Mouse (Mus musculus) stomach, embryonic 16.5 days (tissue): ENCODE results near the gene Cep290. TPM values are rescaled to one million over a fixed set of nuclear protein-coding genes. Genes with fewer than 3 reads are reported as not detected.

Source experiments
- ATAC-seq: fragments of 200-750 bp; cut with Nextera tagmentation; 2 replicates; pipeline ENCODE4 v1.8.0; 2017; ENCODE audit warnings: moderate number of reproducible peaks, moderate TSS enrichment; ENCODE audit not compliant: insufficient read depth, low FRiP score
- H3K27ac ChIP-seq: fragments of 300-500 bp; sonication (generic); 2 replicates; pipeline ENCODE4 v1.5.1; 2014; ENCODE audit warnings: low read length
- H3K27me3 ChIP-seq: fragments of 300-500 bp; sonication (generic); 2 replicates; pipeline ENCODE4 v1.6.1; 2014; ENCODE audit warnings: low read length, control low read depth, mixed read lengths; ENCODE audit not compliant: control insufficient read depth, insufficient read depth
- H3K36me3 ChIP-seq: fragments of 300-500 bp; sonication (generic); 2 replicates; pipeline ENCODE4 v1.6.1; 2014; ENCODE audit warnings: low read length; ENCODE audit not compliant: control insufficient read depth, insufficient read depth
- H3K4me1 ChIP-seq: fragments of 300-500 bp; sonication (generic); 2 replicates; pipeline ENCODE4 v1.6.1; 2014; ENCODE audit warnings: low read length, control low read depth, mixed read lengths; ENCODE audit not compliant: control insufficient read depth, insufficient read depth
- H3K4me2 ChIP-seq: fragments of 300-500 bp; sonication (generic); 2 replicates; pipeline ENCODE4 v1.6.1; 2014; ENCODE audit warnings: low read depth, low read length, mixed read lengths
- H3K4me3 ChIP-seq: fragments of 300-500 bp; sonication (generic); replicated peaks from 2 replicates; pipeline ENCODE4 v1.5.1; 2014; ENCODE audit warnings: mild to moderate bottlenecking, low read length
- H3K9ac ChIP-seq: fragments of 300-500 bp; sonication (generic); 2 replicates; pipeline ENCODE4 v1.6.1; 2014; ENCODE audit warnings: low read length
- H3K9me3 ChIP-seq: fragments of 300-500 bp; sonication (generic); replicated peaks from 2 replicates; pipeline ENCODE4 v1.6.1; 2016; ENCODE audit warnings: low read length, control low read depth; ENCODE audit not compliant: control insufficient read depth
- WGBS: fragments of 180-500 bp; shearing (Covaris S2); extraction: QIAGEN DNeasy Blood & Tissue Kit; methylation state at CpG from one replicate; pipeline ENCODE4 v1.1.7; 2014; 5-methylcytosine and 5-hydroxymethylcytosine counted together
- polyA plus RNA-seq: library from polyadenylated mRNA; unstranded; fragments of >200 nt; fragmentation: Nextera tagmentation; extraction: Ambion mirVana; gene quantifications from 2 replicates; pipeline ENCODE4 v1.2.1, GENCODE M21; 2015

Cep290 gene
- polyA plus RNA-seq, 1 experiment from 2014 or later = 4.8 TPM

DNA sequence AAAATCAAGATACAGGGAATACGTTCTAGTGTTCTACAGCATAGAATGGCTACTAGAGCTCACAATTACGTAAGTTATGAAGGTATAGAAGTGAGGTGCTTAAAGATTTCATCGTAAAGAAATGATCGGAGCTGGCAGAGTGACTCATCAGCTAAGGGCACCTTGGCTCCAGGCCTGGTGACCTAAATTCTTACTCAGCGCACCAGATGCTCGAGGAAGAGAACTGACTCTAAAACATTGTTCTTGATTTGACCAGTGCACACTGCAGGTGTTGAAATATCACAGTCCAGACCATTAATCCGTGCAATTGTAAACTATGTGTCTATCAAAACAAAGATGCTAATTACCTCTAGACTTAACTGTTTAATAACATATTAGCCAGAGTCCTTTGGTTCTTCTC is 132.1 kb downstream of the Cep290 start:
- no peaks in the 10 kb centered on the region for H3K4me1 ChIP-seq
- no peak overlapping the region for H3K9ac ChIP-seq
- no peak for ATAC-seq
- no peaks in the 10 kb centered on the region for H3K27me3 ChIP-seq
- no peaks in the 10 kb centered on the region for H3K36me3 ChIP-seq
- no peak overlapping the region for H3K4me3 ChIP-seq
- no peak overlapping the region for H3K4me2 ChIP-seq
- 73% methylated on average over 7 of the region's 7 CpGs for WGBS
- no peak overlapping the region for H3K27ac ChIP-seq
- no peaks in the 10 kb centered on the region for H3K9me3 ChIP-seq

DNA sequence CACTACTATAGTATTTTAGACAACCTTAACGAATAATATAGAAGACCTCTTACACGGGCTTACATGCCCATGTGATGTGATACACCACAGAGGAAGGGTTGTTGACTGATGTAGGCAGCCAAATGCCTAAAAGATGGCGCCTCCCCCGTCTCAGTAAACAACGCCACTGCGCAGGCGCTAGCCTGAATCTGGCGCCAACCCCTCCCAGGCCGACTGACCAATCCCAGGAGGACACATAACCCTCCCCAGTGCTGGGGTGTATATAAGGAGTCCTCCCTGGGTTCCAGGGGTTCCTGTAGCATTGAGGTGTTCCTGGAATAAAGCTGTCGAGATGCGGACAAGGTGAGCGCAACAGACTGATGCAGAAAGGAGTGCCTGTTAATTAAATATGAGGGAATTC is 132.7 kb downstream of the Cep290 start:
- no peak overlapping the region for H3K9ac ChIP-seq
- H3K4me1 ChIP-seq = no peaks in the 10 kb centered on the region
- no peaks in the 10 kb centered on the region for H3K9me3 ChIP-seq
- H3K4me3 ChIP-seq = no peak overlapping the region
- no peak overlapping the region for H3K27ac ChIP-seq
- no peak for ATAC-seq
- no peak overlapping the region for H3K4me2 ChIP-seq
- WGBS = 92% methylated on average over 12 of the region's 12 CpGs
- H3K36me3 ChIP-seq = no peaks in the 10 kb centered on the region
- no peaks in the 10 kb centered on the region for H3K27me3 ChIP-seq

DNA sequence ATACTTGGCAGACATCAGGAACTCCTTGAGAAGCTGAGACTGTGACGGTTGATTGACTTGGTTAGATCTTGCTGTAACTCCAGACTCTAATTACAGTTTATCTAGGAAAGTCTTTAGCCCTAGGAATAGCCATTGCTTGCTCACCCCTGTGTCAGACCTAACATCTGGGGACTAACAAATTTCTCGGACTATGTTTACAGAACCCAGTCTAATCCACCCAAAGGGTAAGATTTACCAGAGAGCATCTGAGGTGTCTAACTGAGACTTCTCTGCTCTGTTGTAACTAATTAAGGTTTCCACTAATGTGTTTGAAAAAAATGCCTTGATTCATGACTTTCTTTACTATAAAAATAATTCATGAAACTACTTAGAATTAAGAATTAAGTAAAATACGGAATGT is 135.1 kb downstream of the Cep290 start:
- Histone ChIP-seq H3K36me3 (no peaks in the 10 kb centered on the region), H3K27ac (no peak overlapping the region), H3K9ac (no peak overlapping the region), H3K9me3 (no peaks in the 10 kb centered on the region), H3K4me2 (no peak overlapping the region), H3K4me1 (no peaks in the 10 kb centered on the region), H3K27me3 (no peaks in the 10 kb centered on the region), H3K4me3 (no peak overlapping the region)
- ATAC-seq = no peak
- 58% methylated on average over 3 of the region's 3 CpGs for WGBS

Other genes starting within 250 kb of the Cep290 start
- gene Gm4301, start 151.9 kb upstream of the Cep290 start, polyA plus RNA-seq = not detected in 2 replicates
- gene Gm4302, start 146.7 kb upstream of the Cep290 start, polyA plus RNA-seq = not detected in 2 replicates
- not detected in 2 replicates for gene Gm4303, start 141.6 kb upstream of the Cep290 start, polyA plus RNA-seq
- gene Gm4305, start 136.5 kb upstream of the Cep290 start, polyA plus RNA-seq = not detected in 2 replicates
- not detected in 2 replicates for gene Gm4307, start 126.2 kb upstream of the Cep290 start, polyA plus RNA-seq
- gene Gm4312, start 105.0 kb upstream of the Cep290 start, polyA plus RNA-seq = not detected in 2 replicates
- 22.2 and 23.5 TPM in 2 replicates for gene Tmtc3, start 208 bp upstream of the Cep290 start, polyA plus RNA-seq
- 7.2 and 7.9 TPM in 2 replicates for gene 4930430F08Rik, start 102.9 kb downstream of the Cep290 start, polyA plus RNA-seq
- not detected in 2 replicates for gene 1700017N19Rik, start 102.9 kb downstream of the Cep290 start, polyA plus RNA-seq